Mouse (Mus musculus) small intestine, adult 2 months (tissue): ENCODE data around the gene Cdk5rap2. TPM values are rescaled to one million over a fixed set of nuclear protein-coding genes. Genes with fewer than 3 reads are reported as not detected.

Source experiments
- H3K27ac ChIP-seq: fragments of 200-500 bp; 2 replicates; pipeline ENCODE4 v1.5.1; 2012; ENCODE audit warnings: low read depth, low read length, control low read depth, inconsistent platforms; ENCODE audit not compliant: insufficient read depth
- H3K27me3 ChIP-seq: fragments of 200-500 bp; 2 replicates; pipeline ENCODE4 v1.6.1; 2012; ENCODE audit warnings: mild to moderate bottlenecking, moderate library complexity, low read length, inconsistent platforms; ENCODE audit not compliant: control insufficient read depth, insufficient read depth
- H3K36me3 ChIP-seq: fragments of 200-500 bp; 2 replicates; pipeline ENCODE4 v1.6.1; 2012; ENCODE audit warnings: mild to moderate bottlenecking, low read length, control low read depth, inconsistent platforms; ENCODE audit not compliant: control insufficient read depth, insufficient read depth
- H3K4me1 ChIP-seq: fragments of 200-500 bp; 2 replicates; pipeline ENCODE4 v1.6.1; 2012; ENCODE audit warnings: low read length, inconsistent platforms, mixed read lengths; ENCODE audit not compliant: control insufficient read depth, insufficient read depth, insufficient read length
- H3K4me3 ChIP-seq: fragments of 200-500 bp; 2 replicates; pipeline ENCODE4 v1.5.1; 2012; ENCODE audit warnings: low read depth, mild to moderate bottlenecking, control low read depth, inconsistent platforms, low read length, moderate library complexity
- CTCF ChIP-seq: fragments of 200-500 bp; IDR thresholded peaks from 2 replicates; pipeline ENCODE4 v1.5.1; 2012; ENCODE audit warnings: low read depth, mild to moderate bottlenecking, control low read depth, inconsistent platforms, low read length, moderate library complexity, mixed read lengths; ENCODE audit not compliant: insufficient replicate concordance, insufficient read length; ENCODE audit errors: extremely low read depth
- POLR2A ChIP-seq: fragments of 200-500 bp; IDR thresholded peaks from 2 replicates; pipeline ENCODE4 v1.6.1; 2012; ENCODE audit warnings: low read depth, mild to moderate bottlenecking, control low read depth, inconsistent platforms, low read length, moderate library complexity
- WGBS: fragments of 180-500 bp; shearing (Covaris S2); methylation state at CpG from one replicate; pipeline ENCODE4 v1.1.7; 2018; 5-methylcytosine and 5-hydroxymethylcytosine counted together
- polyA plus RNA-seq: library from polyadenylated mRNA; depleted of rRNA; stranded (reverse); fragments of >200 nt; gene quantifications from 2 replicates; pipeline ENCODE4 v1.2.3, GENCODE M21; 2012

Cdk5rap2 gene
- polyA plus RNA-seq, 1 experiment: 14.4 TPM

DNA sequence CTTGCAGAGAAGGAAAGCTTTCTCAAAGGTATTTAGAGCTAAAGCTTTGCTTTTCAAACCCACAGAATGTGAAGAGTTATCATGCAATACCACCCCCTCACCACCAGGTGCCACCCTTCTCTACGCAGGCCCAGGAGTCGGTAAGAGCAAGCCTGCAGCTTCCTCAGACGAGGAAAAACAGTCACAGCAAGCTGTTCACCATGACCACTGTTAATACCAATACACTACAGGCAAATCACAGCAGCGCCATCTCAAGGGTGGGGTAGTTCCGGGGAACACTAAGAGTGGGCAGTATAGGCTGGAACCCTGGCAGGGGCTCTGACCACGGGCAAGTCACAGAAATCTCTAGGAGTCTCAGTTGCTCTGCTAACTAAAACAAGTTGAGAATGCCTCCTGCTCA lies 145.0 kb downstream of the Cdk5rap2 start:
- no peak for TF ChIP-seq POLR2A
- peak; percentile 83; the same call in 1 of the 2 replicates for TF ChIP-seq CTCF
- WGBS: 63% methylated on average over 6 of the region's 6 CpGs
- H3K4me1 ChIP-seq: no peaks in the 10 kb centered on the region
- H3K4me3 ChIP-seq: no peak overlapping the region
- H3K27me3 ChIP-seq: no peaks in the 10 kb centered on the region
- no peak overlapping the region for H3K27ac ChIP-seq
- H3K36me3 ChIP-seq: peaks cover 6% of the 10 kb centered on the region; the same call in 1 of the 2 replicates

- no peaks in the 10 kb centered on the region for H3K27me3 ChIP-seq
- WGBS: 68% methylated on average over 5 of the region's 5 CpGs
- peaks cover 6% of the 10 kb centered on the region; the same call in 1 of the 2 replicates for H3K36me3 ChIP-seq
- TF ChIP-seq POLR2A (no peak), CTCF (no peak)
- H3K4me1 ChIP-seq: no peaks in the 10 kb centered on the region
- H3K27ac ChIP-seq: no peak overlapping the region
- no peak overlapping the region for H3K4me3 ChIP-seq
These were observed 147.4 kb downstream of the Cdk5rap2 start for GRCm38 (mm10) chr4:70262850-70263249.

DNA sequence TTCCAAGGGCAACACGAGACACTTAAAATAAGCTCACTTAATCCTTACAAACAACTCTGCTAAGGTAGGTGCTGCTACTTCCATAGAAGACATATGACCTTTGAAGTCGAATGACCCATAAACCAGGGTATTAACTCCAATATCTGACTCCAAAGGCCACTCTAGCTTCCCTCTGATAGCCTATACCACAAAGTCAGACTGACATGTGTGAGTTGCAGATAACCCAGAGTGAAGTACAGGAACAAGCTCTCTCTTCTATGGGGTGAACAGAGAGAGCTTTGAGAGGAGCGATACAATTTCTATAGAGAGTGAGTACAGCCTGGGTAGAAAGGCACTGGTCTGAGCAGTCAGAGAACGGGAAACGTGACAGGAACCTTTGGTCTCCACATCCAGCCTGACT lies 148.9 kb downstream of the Cdk5rap2 start:
- no peak for TF ChIP-seq CTCF
- Histone ChIP-seq H3K4me1 (no peaks in the 10 kb centered on the region), H3K27ac (no peak overlapping the region), H3K27me3 (no peaks in the 10 kb centered on the region), H3K36me3 (peaks cover 7% of the 10 kb centered on the region; the same call in 1 of the 2 replicates), H3K4me3 (no peak overlapping the region)
- WGBS: 78% methylated on average over 5 of the region's 5 CpGs

DNA sequence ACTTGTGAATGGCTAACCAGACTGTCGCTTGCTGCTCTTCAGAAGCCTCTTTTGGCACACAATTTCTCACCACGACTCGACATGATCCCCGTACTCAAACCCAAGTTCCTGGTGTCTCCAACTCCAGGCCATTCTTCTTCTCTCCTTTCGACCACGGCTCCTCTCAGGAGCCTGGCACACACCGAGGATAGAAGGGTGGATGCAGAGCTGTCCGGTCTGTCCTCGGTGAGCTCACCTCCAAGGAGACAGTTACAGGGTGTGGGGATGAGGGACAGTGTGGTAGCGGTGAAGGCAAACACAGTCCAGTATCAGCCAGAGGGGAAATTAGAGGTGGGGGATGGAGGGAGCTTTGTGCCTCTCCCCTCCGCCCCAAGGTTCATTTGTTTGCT lies 149.8 kb downstream of the Cdk5rap2 start:
- no peak overlapping the region for H3K27ac ChIP-seq
- 91% methylated on average over 11 of the region's 11 CpGs for WGBS
- H3K27me3 ChIP-seq: no peaks in the 10 kb centered on the region
- peaks cover 5% of the 10 kb centered on the region; the same call in 1 of the 2 replicates for H3K36me3 ChIP-seq
- H3K4me1 ChIP-seq: no peaks in the 10 kb centered on the region
- H3K4me3 ChIP-seq: no peak overlapping the region
- TF ChIP-seq CTCF: no peak
- no peak for TF ChIP-seq POLR2A

- Histone ChIP-seq H3K27ac (no peak overlapping the region), H3K4me3 (no peak overlapping the region), H3K36me3 (peaks cover 5% of the 10 kb centered on the region; the same call in 1 of the 2 replicates), H3K27me3 (no peaks in the 10 kb centered on the region), H3K4me1 (no peaks in the 10 kb centered on the region)
- TF ChIP-seq CTCF: no peak
- TF ChIP-seq POLR2A: no peak
- WGBS: 98% methylated on average over 3 of the region's 3 CpGs
These were observed 150.4 kb downstream of the Cdk5rap2 start for GRCm38 (mm10) chr4:70259726-70260418.

- Histone ChIP-seq H3K27ac (no peak overlapping the region), H3K4me3 (no peak overlapping the region), H3K4me1 (no peaks in the 10 kb centered on the region), H3K36me3 (peaks cover 9% of the 10 kb centered on the region), H3K27me3 (no peaks in the 10 kb centered on the region)
- 86% methylated on average over 9 of the region's 9 CpGs for WGBS
- TF ChIP-seq CTCF (no peak), POLR2A (no peak)
These were observed 151.4 kb downstream of the Cdk5rap2 start for GRCm38 (mm10) chr4:70258826-70259225.

DNA sequence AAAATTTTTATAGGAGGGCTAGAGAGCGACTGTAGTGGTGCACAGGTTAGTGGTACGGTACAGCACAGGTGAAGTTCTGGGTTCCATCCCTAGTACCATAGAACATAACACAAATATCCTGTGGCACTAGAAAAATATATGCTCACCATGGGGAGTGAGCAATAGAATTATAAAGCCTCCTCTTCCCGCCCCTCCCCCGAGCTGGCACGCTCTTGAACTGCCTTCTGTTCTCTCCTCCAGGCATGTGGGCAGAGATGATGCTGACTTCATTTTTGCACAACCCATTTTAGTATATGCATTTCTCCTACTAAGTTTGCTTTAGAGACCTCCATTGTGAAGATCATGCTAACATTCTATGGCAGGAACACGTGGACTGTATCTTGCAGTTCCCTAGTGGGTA lies 152.0 kb downstream of the Cdk5rap2 start:
- no peak overlapping the region for H3K27ac ChIP-seq
- H3K4me1 ChIP-seq: no peaks in the 10 kb centered on the region
- TF ChIP-seq POLR2A: no peak
- no peak for TF ChIP-seq CTCF
- H3K4me3 ChIP-seq: no peak overlapping the region
- no peaks in the 10 kb centered on the region for H3K27me3 ChIP-seq
- WGBS: 93% methylated on average over 6 of the region's 6 CpGs
- H3K36me3 ChIP-seq: peaks cover 9% of the 10 kb centered on the region
